ENCODE assay signal across 9 mouse cellular contexts in genomic region chr7:101925892-101926291, GRCm38 (mm10). TPM values are rescaled to one million over a fixed set of nuclear protein-coding genes. Genes with fewer than 3 reads are reported as not detected.
"Had no signal": no experiment of that assay in that cellular context is flagged by ENCODE, and none has a peak within 500 bp of the region (broad histone marks: within the 10 kb centered on the region; RNA-seq: fewer than 3 reads in every experiment).

No protein-coding gene starts in this region.

RNA-seq across cellular contexts. Expression of gene Tomt, which starts 19.7 kb away (rescaled TPM):
- total RNA-seq: layer of hippocampus, adult 18-20 months; layer of hippocampus, postnatal 25 days; left cerebral cortex, adult 18-20 months; left cerebral cortex, postnatal 10 days; liver, adult 2 months; monocyte, adult 5-6 weeks; neutrophil, adult 5-6 weeks had no signal

RNA-seq across cellular contexts. Expression of gene Folr1, which starts 55.3 kb away (rescaled TPM):
- total RNA-seq: left cerebral cortex, adult 18-20 months; liver, adult 2 months; monocyte, adult 5-6 weeks had no signal
- polyA plus RNA-seq: limb, embryonic 11.5 days; macrophage had no signal
